Mouse (Mus musculus) testis, adult 2 months (tissue): ENCODE results near the gene Rnf31.

Experiments used
- CTCF ChIP-seq: fragments of 200-500 bp; IDR thresholded peaks from 2 replicates; pipeline ENCODE4 v1.5.1; 2012; ENCODE audit warnings: low read depth, mild to moderate bottlenecking, inconsistent platforms, low read length, moderate library complexity; ENCODE audit not compliant: control insufficient read depth, insufficient read depth, insufficient replicate concordance
- POLR2A ChIP-seq: fragments of 200-500 bp; IDR thresholded peaks from 2 replicates; pipeline ENCODE4 v1.6.1; 2012; ENCODE audit warnings: low read depth, mild to moderate bottlenecking, inconsistent platforms, low read length, moderate library complexity; ENCODE audit not compliant: control insufficient read depth

DNA sequence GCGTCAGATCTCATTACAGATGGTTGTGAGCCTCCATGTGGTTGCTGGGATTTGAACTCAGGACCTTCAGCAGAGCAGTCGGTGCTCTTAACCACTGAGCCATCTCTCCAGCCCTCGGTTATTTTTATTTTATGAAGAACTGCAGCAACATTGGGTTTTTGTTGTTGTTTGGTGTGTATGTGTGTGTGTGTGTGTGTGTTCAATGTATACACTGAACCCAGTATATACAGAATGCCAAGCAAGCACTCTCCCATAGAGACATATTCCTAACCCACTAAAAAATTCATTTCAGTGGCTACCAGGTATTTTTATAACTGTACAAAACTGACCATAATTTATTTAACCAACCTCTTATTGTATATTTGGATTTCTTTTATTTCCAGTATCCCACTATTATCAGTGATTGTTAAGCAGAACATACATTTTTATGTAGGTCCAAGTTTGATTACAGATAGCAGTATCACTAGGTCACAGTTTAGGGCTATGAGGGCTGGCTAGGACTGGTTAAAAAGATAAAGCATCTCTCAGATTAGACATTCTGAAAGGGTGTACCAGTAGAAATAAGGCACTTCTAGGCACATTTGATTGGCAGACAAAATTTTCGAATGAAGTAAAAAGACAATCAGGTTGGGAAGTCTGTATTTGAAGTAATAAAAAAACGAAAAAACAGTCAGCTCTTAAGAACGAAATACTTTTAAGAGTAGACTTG is 32.6 kb upstream of the Rnf31 start:
- TF ChIP-seq CTCF: no peak
- no peak for TF ChIP-seq POLR2A
